Mouse (Mus musculus) neural tube, embryonic 11.5 days (tissue): ENCODE data around the gene Agpat4. TPM values are rescaled to one million over a fixed set of nuclear protein-coding genes. Genes with fewer than 3 reads are reported as not detected.

Experiments
- ATAC-seq: fragments of 200-750 bp; cut with Nextera tagmentation; 2 replicates; pipeline ENCODE4 v1.8.0; 2017; ENCODE audit warnings: moderate number of reproducible peaks, mild to moderate bottlenecking, moderate TSS enrichment, moderate library complexity; ENCODE audit not compliant: insufficient read depth, low FRiP score, low TSS enrichment
- DNase-seq: peaks from one replicate; pipeline ENCODE4 v3.0.0-alpha.2; 2015; ENCODE audit warnings: low spot score
- H3K27ac ChIP-seq: fragments of 300-500 bp; sonication (generic); 2 replicates; pipeline ENCODE4 v1.5.1; 2014; ENCODE audit warnings: low read depth, mild to moderate bottlenecking, low read length
- H3K27me3 ChIP-seq: fragments of 300-500 bp; sonication (generic); 2 replicates; pipeline ENCODE4 v1.6.1; 2014; ENCODE audit warnings: mild to moderate bottlenecking, low read length, mixed read lengths; ENCODE audit not compliant: control insufficient read depth, insufficient read depth
- H3K36me3 ChIP-seq: fragments of 300-500 bp; sonication (generic); 2 replicates; pipeline ENCODE4 v1.6.1; 2014; ENCODE audit warnings: mild to moderate bottlenecking, low read length, moderate library complexity, mixed read lengths; ENCODE audit not compliant: control insufficient read depth, insufficient read depth
- H3K4me1 ChIP-seq: fragments of 300-500 bp; sonication (generic); 2 replicates; pipeline ENCODE4 v1.6.1; 2014; ENCODE audit warnings: low read length, mixed read lengths; ENCODE audit not compliant: control insufficient read depth, insufficient read depth
- H3K4me2 ChIP-seq: fragments of 300-500 bp; sonication (generic); 2 replicates; pipeline ENCODE4 v1.6.1; 2014; ENCODE audit warnings: low read depth, mild to moderate bottlenecking, moderate library complexity
- H3K4me3 ChIP-seq: fragments of 300-500 bp; sonication (generic); 2 replicates; pipeline ENCODE4 v1.5.1; 2014; ENCODE audit warnings: low read depth, low read length
- H3K9ac ChIP-seq: fragments of 300-500 bp; sonication (generic); 2 replicates; pipeline ENCODE4 v1.6.1; 2014; ENCODE audit warnings: mild to moderate bottlenecking, low read length
- H3K9me3 ChIP-seq: fragments of 300-500 bp; sonication (generic); 2 replicates; pipeline ENCODE4 v1.6.1; 2016; ENCODE audit warnings: low read length; ENCODE audit not compliant: control insufficient read depth
- WGBS: fragments of 180-500 bp; shearing (Covaris S2); extraction: QIAGEN DNeasy Blood & Tissue Kit; methylation state at CpG from one replicate; pipeline ENCODE4 v1.1.7; 2014; 5-methylcytosine and 5-hydroxymethylcytosine counted together
- polyA plus RNA-seq: library from polyadenylated mRNA; unstranded; fragments of >200 nt; fragmentation: Nextera tagmentation; extraction: Ambion mirVana; gene quantifications from 2 replicates; pipeline ENCODE4 v1.2.1, GENCODE M21; 2014

Agpat4 gene
- polyA plus RNA-seq, 1 experiment from 2014 or later, result 26.0 TPM

DNA sequence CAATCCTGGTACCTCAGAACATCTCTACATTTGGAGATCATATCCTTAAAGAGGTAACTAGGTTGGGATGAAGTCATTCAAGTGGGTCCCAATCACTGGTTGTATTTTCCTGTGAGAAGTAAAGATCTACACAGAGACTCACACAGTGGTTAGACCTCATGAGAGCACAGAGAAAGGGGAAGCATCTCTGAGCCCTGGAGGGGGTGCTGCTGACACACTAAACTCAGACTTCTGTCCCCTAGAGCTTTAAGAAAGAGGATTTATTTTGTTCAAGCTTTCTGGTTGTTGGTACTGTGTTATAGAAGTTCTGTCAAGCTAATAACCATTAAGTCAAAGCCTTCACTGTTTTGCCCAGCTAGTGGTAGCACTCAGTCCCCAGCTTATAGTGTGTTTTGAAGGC is 19.1 kb upstream of the Agpat4 start:
- no peaks in the 10 kb centered on the region for H3K36me3 ChIP-seq
- no peak overlapping the region for H3K4me2 ChIP-seq
- no peak for ATAC-seq
- no peaks in the 10 kb centered on the region; the same call in 1 of the 2 replicates for H3K9me3 ChIP-seq
- no peak for DNase-seq
- no peaks in the 10 kb centered on the region for H3K27me3 ChIP-seq
- no peak overlapping the region for H3K9ac ChIP-seq
- H3K4me1 ChIP-seq, result no peaks in the 10 kb centered on the region
- no peak overlapping the region for H3K4me3 ChIP-seq
- no peak overlapping the region for H3K27ac ChIP-seq

DNA sequence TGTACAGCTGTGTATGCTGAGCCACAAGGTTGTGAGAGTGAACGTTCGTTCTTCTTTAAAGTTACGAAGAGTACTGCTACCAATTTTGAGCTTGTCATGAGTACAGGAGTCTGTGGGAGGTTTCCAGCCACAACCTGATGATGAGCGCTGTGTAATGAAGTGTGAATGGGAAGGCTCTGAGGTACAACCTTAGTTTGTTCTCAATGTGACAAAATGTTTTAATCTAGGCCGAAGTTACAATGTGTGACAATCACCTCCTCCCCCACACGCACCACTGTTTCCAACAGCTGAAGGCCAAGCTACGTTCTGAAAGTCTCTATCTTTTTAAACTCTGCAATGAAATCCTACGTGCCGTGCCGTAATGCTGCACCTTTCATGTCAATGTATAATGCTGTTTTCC is 16.2 kb upstream of the Agpat4 start:
- Histone ChIP-seq H3K4me2 (no peak overlapping the region), H3K27ac (no peak overlapping the region), H3K4me3 (no peak overlapping the region), H3K4me1 (no peaks in the 10 kb centered on the region), H3K36me3 (no peaks in the 10 kb centered on the region), H3K9me3 (no peaks in the 10 kb centered on the region; the same call in 1 of the 2 replicates), H3K9ac (no peak overlapping the region), H3K27me3 (no peaks in the 10 kb centered on the region)
- WGBS, result 94% methylated on average over 10 of the region's 10 CpGs
- ATAC-seq, result no peak
- no peak for DNase-seq

DNA sequence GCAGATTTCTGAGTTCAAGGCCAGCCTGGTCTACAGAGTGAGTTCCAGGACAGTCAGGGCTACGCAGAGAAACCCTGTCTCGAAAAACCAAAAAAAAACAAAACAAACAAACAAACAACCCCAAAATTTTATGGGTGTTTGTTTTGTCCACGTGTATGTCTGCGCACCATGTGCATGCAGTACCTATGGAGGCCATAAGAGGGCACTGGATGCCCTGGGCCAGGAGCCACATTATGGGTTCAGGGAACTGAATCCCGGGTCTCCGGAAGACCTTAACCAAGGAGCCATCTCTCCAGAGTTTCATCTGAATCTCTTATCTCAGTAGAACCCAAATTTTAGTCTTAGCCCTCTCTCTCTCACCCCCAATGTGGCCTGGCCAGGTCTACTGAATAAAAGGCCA is 14.7 kb upstream of the Agpat4 start:
- H3K27me3 ChIP-seq, result no peaks in the 10 kb centered on the region
- no peak overlapping the region for H3K27ac ChIP-seq
- ATAC-seq, result no peak
- H3K4me1 ChIP-seq, result no peaks in the 10 kb centered on the region
- no peaks in the 10 kb centered on the region for H3K36me3 ChIP-seq
- no peak for DNase-seq
- WGBS, result 78% methylated on average over 6 of the region's 6 CpGs
- H3K9ac ChIP-seq, result no peak overlapping the region
- no peak overlapping the region for H3K4me2 ChIP-seq
- H3K4me3 ChIP-seq, result no peak overlapping the region
- H3K9me3 ChIP-seq, result no peaks in the 10 kb centered on the region; the same call in 1 of the 2 replicates

DNA sequence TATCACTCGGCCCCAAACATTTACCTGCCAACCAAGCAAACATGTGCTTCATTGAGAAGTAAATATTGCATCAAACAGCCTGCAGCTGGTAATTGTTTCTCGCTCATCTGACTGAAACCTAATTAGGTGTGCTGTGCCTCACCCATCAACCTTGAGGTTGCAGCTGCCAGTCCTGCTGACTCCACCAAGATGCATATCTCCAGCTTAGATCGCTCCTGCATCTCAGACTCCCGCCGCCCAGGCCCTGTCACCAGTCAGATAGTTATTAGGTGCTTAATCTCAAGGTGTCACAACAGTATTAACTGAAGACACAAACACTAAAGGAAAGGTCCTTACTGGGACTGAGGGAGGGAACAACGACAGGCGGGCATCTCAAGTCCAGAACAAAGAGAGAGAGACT is 14.3 kb upstream of the Agpat4 start:
- no peak for ATAC-seq

DNA sequence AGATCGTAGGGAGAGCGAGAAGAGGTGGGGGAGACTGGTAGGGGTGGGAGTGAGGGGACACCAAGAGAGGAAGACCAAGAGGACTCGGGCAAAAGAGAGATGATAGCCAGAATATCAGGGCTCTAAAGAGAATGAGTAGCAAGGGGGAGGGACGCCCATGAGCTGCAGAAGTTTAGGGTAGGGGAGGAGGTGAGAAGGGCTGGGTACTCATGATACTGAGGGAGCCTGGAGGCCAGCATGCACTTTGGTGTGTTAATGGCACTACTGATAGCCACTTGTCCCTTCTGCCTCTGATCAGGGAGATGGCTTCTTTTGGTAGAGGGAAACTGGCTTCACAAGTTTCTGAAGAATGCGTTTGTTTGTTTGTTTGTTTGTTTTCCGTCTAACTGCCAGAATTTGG is 13.8 kb upstream of the Agpat4 start:
- no peak overlapping the region for H3K9ac ChIP-seq
- ATAC-seq (no peak), DNase-seq (no peak)
- 87% methylated on average over 6 of the region's 6 CpGs for WGBS
- no peaks in the 10 kb centered on the region for H3K27me3 ChIP-seq
- no peak overlapping the region for H3K27ac ChIP-seq
- H3K4me2 ChIP-seq, result no peak overlapping the region
- H3K4me1 ChIP-seq, result no peaks in the 10 kb centered on the region
- no peak overlapping the region for H3K4me3 ChIP-seq
- no peaks in the 10 kb centered on the region for H3K36me3 ChIP-seq
- no peaks in the 10 kb centered on the region; the same call in 1 of the 2 replicates for H3K9me3 ChIP-seq

More for the DNA sequence above, 14.3 kb upstream of the Agpat4 start:
- Histone ChIP-seq H3K9ac (no peak overlapping the region), H3K27me3 (no peaks in the 10 kb centered on the region), H3K36me3 (no peaks in the 10 kb centered on the region), H3K4me1 (no peaks in the 10 kb centered on the region), H3K27ac (no peak overlapping the region), H3K4me2 (no peak overlapping the region), H3K9me3 (no peaks in the 10 kb centered on the region; the same call in 1 of the 2 replicates), H3K4me3 (no peak overlapping the region)
- DNase-seq, result no peak
- 87% methylated on average over 7 of the region's 7 CpGs for WGBS

DNA sequence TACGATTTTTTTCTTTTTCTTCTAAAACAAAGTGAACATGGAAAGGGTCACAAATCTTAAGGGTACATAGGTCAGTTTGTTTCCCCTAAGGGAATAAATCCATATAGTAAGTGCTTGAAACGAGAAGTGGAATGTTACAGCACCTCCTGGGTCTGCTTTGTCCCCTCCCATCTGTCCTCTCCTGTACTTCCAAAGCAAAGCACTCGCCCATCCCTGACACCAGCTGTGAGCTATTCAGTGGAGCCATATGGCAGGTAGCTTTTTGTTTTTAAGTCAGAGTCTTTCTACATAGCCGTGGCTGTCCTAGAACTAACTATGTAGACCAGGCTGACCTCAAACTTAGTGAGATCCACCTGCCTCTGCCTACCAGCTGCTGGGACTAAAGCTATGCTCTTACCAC is 12.2 kb upstream of the Agpat4 start:
- ATAC-seq (no peak), DNase-seq (no peak)
- Histone ChIP-seq H3K36me3 (no peaks in the 10 kb centered on the region), H3K4me2 (no peak overlapping the region), H3K4me3 (no peak overlapping the region), H3K27me3 (no peaks in the 10 kb centered on the region), H3K9ac (no peak overlapping the region), H3K4me1 (no peaks in the 10 kb centered on the region), H3K9me3 (no peaks in the 10 kb centered on the region), H3K27ac (no peak overlapping the region)
- 46% methylated on average over 4 of the region's 4 CpGs for WGBS

DNA sequence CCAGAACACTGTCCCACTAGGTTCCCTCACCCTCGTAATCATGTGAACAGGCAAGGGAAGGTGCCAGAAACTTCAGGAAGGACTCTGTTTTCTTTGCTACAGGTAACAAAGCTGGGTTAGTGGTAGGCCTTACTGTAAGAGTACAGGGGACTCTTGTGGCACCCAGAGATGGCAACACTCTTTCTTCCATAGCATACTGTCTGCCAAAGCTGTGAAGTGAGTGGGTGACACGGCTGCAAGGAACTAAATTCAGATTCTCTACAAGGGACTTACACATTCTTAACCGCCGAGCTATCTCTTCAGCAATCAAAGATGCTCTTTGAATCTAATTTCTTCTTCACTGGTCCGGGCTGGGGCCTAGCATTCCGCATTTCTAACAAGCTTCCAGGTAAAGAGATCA is 4.9 kb upstream of the Agpat4 start:
- 91% methylated on average over 6 of the region's 6 CpGs for WGBS
- no peaks in the 10 kb centered on the region for H3K9me3 ChIP-seq
- no peak overlapping the region for H3K27ac ChIP-seq

DNA sequence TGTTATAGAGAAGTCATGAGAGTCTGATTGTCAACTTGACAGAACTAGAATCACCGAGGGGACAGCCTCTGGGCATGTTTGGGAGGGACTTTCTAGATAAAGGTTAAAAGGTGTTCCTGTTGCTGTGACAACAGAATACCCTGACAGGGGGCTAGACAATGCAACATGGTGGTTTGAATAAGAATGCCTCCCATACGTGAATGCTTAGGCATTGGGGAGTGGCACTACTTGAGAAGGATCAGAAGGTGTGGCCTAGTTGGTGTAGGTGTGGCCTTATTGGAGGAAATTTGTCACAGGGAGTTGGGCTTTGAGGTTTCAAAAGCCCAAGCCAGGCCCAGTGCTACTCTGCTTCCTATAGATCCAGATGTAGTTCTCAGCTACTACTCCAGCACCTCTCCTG is 3.4 kb upstream of the Agpat4 start:
- Histone ChIP-seq H3K27me3 (no peaks in the 10 kb centered on the region), H3K4me2 (no peak overlapping the region), H3K9me3 (no peaks in the 10 kb centered on the region), H3K27ac (no peak overlapping the region), H3K36me3 (no peaks in the 10 kb centered on the region), H3K9ac (no peak overlapping the region), H3K4me3 (no peak overlapping the region), H3K4me1 (no peaks in the 10 kb centered on the region; the same call in 1 of the 2 replicates)
- WGBS, result 80% methylated on average over 2 of the region's 2 CpGs
- DNase-seq (no peak), ATAC-seq (no peak)

More for the DNA sequence above, 4.9 kb upstream of the Agpat4 start:
- Histone ChIP-seq H3K4me3 (no peak overlapping the region), H3K27me3 (no peaks in the 10 kb centered on the region), H3K4me1 (no peaks in the 10 kb centered on the region), H3K4me2 (no peak overlapping the region), H3K36me3 (no peaks in the 10 kb centered on the region), H3K9ac (no peak overlapping the region)
- no peak for DNase-seq
- no peak for ATAC-seq

DNA sequence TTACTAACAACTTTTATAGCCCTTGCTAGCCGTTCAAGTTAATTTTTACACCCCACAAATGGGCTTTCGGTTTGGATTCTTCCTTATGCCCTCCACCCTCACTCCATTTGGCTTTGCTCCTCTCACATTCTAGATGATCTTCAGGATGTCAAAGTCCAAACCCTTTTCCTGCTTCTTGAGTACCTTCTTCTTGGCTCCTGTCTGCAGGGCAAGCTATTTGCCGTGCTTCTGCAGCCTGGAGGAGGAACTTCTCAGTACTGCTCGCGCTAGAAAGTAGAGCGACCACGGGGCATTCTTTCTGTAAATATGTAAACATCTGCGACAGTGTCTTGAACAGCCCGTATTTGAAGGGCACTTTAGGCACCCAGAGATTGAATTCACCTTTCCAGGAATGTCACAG is 373 bp upstream of the Agpat4 start:
- peak overlapping the region; percentile 83 for H3K4me2 ChIP-seq
- H3K36me3 ChIP-seq, result no peaks in the 10 kb centered on the region
- DNase-seq (no peak), ATAC-seq (no peak)
- peaks cover 6% of the 10 kb centered on the region for H3K4me1 ChIP-seq
- 2% methylated on average over 9 of the region's 9 CpGs for WGBS
- H3K4me3 ChIP-seq, result peak overlapping the region; percentile 53
- no peaks in the 10 kb centered on the region for H3K9me3 ChIP-seq
- H3K27me3 ChIP-seq, result no peaks in the 10 kb centered on the region
- H3K27ac ChIP-seq, result peak overlapping the region; percentile 91; the same call in 1 of the 2 replicates
- H3K9ac ChIP-seq, result peak overlapping the region; percentile 62
